Mouse (Mus musculus) erythroblast, embryonic 14.5 days (primary cell): Measurements from ENCODE around the gene Cdc42bpa.

Source experiments
- GATA1 ChIP-seq: IDR thresholded peaks from 2 replicates; pipeline ENCODE4 v1.6.1; 2012; ENCODE audit warnings: low read length, inconsistent platforms, mixed read lengths
- TAL1 ChIP-seq: IDR thresholded peaks from 3 replicates; pipeline ENCODE4 v1.6.1; 2012; ENCODE audit warnings: low read length, inconsistent platforms, mixed read lengths

DNA sequence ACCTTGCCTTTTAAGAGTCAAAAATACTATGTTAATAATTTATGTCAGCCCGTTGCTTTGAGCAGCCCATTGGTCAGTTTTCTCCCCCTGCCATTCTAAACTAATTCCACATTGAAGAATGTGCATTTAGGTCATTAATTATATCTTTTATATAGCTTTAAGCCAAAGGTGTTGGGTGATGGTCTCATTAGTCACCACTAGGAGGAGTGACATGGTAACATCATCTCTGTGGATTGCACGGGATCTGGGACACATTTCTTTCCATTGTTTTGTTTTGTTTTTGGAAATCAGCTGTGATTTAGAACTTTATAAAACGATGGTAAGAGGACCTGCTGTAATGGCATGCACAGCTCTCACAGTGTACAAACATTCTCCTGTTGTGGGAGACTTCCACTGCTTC, 171.1 kb downstream of the Cdc42bpa start:
- TF ChIP-seq GATA1 (no peak), TAL1 (no peak)
